19 mouse cellular contexts compared by ENCODE assay signal in genomic region chr6:5795314-5795713, GRCm38 (mm10).
"Had no signal": no experiment of that assay in that cellular context is flagged by ENCODE, and none has a peak within 500 bp of the region (broad histone marks: within the 10 kb centered on the region; RNA-seq: fewer than 3 reads in every experiment).

No protein-coding gene starts in this region.

- H3K9me3 ChIP-seq: midbrain, embryonic 10.5 days; midbrain, embryonic 12.5 days; neural tube, embryonic 13.5 days; neural tube, embryonic 15.5 days had no signal

- H3K27me3 ChIP-seq: midbrain, embryonic 12.5 days; neural tube, embryonic 13.5 days; neural tube, embryonic 15.5 days had no signal

- H3K4me3 ChIP-seq: midbrain, embryonic 10.5 days; midbrain, embryonic 12.5 days; myocyte; neural tube, embryonic 13.5 days; neural tube, embryonic 15.5 days had no signal

- H3K27ac ChIP-seq: midbrain, embryonic 10.5 days; midbrain, embryonic 12.5 days; neural tube, embryonic 13.5 days; neural tube, embryonic 15.5 days had no signal

- ATAC-seq: midbrain, embryonic 16.5 days had no signal

- DNase-seq: lung, adult 18-20 months; lung, embryonic 14.5 days; lung, postnatal 10 days; lung, postnatal 4 days; midbrain, embryonic 14.5 days; retina, postnatal 1 day; right cerebral cortex, adult 18-20 months; right cerebral cortex, postnatal 25 days; right cerebral cortex, postnatal 4 days; spleen, adult 18-20 months; thymus, adult 18-20 months; thymus, postnatal 14 days; thymus, postnatal 36 days had no signal

- H3K36me3 ChIP-seq: midbrain, embryonic 10.5 days; midbrain, embryonic 12.5 days; neural tube, embryonic 13.5 days; neural tube, embryonic 15.5 days had no signal

- H3K9ac ChIP-seq: lung, embryonic 14.5 days; midbrain, embryonic 12.5 days; neural tube, embryonic 13.5 days; neural tube, embryonic 15.5 days had no signal

- H3K4me1 ChIP-seq: midbrain, embryonic 12.5 days; neural tube, embryonic 13.5 days; neural tube, embryonic 15.5 days had no signal

- H3K4me2 ChIP-seq: lung, embryonic 14.5 days; midbrain, embryonic 12.5 days; neural tube, embryonic 13.5 days; neural tube, embryonic 15.5 days had no signal
